Mouse (Mus musculus) CH12.LX (cell line): ENCODE data around the gene Mrps23. TPM values are rescaled to one million over a fixed set of nuclear protein-coding genes. Genes with fewer than 3 reads are reported as not detected.

Experiments
- DNase-seq: peaks from one replicate; pipeline ENCODE4 v3.0.0-alpha.2; 2013; ENCODE audit errors: extremely low read depth
- H3K27ac ChIP-seq: 2 replicates; pipeline ENCODE4 v1.5.1; 2012; ENCODE audit warnings: low read depth, mild to moderate bottlenecking, control low read depth, moderate library complexity; ENCODE audit not compliant: insufficient read depth
- H3K27me3 ChIP-seq: replicated peaks from 2 replicates; pipeline ENCODE3; 2012; ENCODE audit warnings: inconsistent platforms
- H3K36me3 ChIP-seq, 2 experiments: replicated peaks in 1 of 2; 2 replicates each; pipeline versions ENCODE3 to v1.6.1; 2012; ENCODE audit warnings: inconsistent platforms in 1 of 2, low read length in 1 of 2, mild to moderate bottlenecking in 1 of 2, mixed read lengths in 1 of 2, moderate library complexity in 1 of 2; ENCODE audit not compliant: control insufficient read depth in 1 of 2, insufficient read depth in 1 of 2
- H3K4me1 ChIP-seq, 2 experiments: 2 replicates each; pipeline ENCODE4 v1.6.1; 2012; ENCODE audit warnings: inconsistent platforms in 1 of 2, moderate library complexity in 1 of 2; ENCODE audit not compliant: insufficient read depth in 2 of 2, control insufficient read depth in 1 of 2
- H3K4me2 ChIP-seq: 2 replicates; pipeline ENCODE4 v1.6.1; 2012; ENCODE audit warnings: low read depth, mild to moderate bottlenecking, control low read depth; ENCODE audit not compliant: poor library complexity, insufficient read depth, severe bottlenecking
- H3K4me3 ChIP-seq, 3 experiments: fragments of 150-350 bp in 1 of 3; sonication (generic) in 1 of 3; replicated peaks in 1 of 3; 2 replicates each; pipeline versions ENCODE3 to v1.5.1; 2011 to 2012; ENCODE audit warnings: low read depth in 2 of 3, low read length in 2 of 3, mild to moderate bottlenecking in 2 of 3, moderate library complexity in 2 of 3, control low read depth in 1 of 3, improper control_type of control experiment in 1 of 3, inconsistent platforms in 1 of 3, mixed read lengths in 1 of 3; ENCODE audit not compliant: poor library complexity in 1 of 3
- H3K79me2 ChIP-seq: replicated peaks from 2 replicates; pipeline ENCODE4 v1.6.1; 2012; ENCODE audit warnings: mild to moderate bottlenecking, moderate library complexity; ENCODE audit not compliant: control insufficient read depth, poor library complexity, insufficient read depth, severe bottlenecking; ENCODE audit errors: extremely low read depth
- H3K9ac ChIP-seq: 2 replicates; pipeline ENCODE4 v1.6.1; 2012; ENCODE audit warnings: low read depth, mild to moderate bottlenecking, control low read depth, moderate library complexity; ENCODE audit not compliant: insufficient read depth
- H3K9me3 ChIP-seq: replicated peaks from 2 replicates; pipeline ENCODE3; 2012; ENCODE audit warnings: low read length, inconsistent platforms, mixed read lengths
- BHLHE40 ChIP-seq: IDR thresholded peaks from 2 replicates; pipeline ENCODE4 v1.6.1; 2011; ENCODE audit warnings: mild to moderate bottlenecking, low read depth, low read length, improper control_type of control experiment
- CHD1 ChIP-seq: IDR thresholded peaks from 2 replicates; pipeline ENCODE4 v1.6.1; 2012; ENCODE audit warnings: low read depth, low read length, improper control_type of control experiment, inconsistent platforms
- CHD2 ChIP-seq: IDR thresholded peaks from 2 replicates; pipeline ENCODE4 v1.6.1; 2011; ENCODE audit warnings: low read length, improper control_type of control experiment
- EP300 ChIP-seq: IDR thresholded peaks from 2 replicates; pipeline ENCODE4 v1.6.1; 2011; ENCODE audit warnings: low read length, improper control_type of control experiment
- HCFC1 ChIP-seq: IDR thresholded peaks from 2 replicates; pipeline ENCODE4 v1.6.1; 2012; ENCODE audit warnings: low read depth, mild to moderate bottlenecking, inconsistent platforms, low read length, improper control_type of control experiment
- IRF4 ChIP-seq: IDR thresholded peaks from 2 replicates; pipeline ENCODE4 v1.6.1; 2014; ENCODE audit warnings: low read depth, mild to moderate bottlenecking, inconsistent platforms, low read length, improper control_type of control experiment
- JUND ChIP-seq: conservative IDR thresholded peaks from 2 replicates; pipeline ENCODE4 v1.6.1; 2011; ENCODE audit warnings: low read depth, low read length, improper control_type of control experiment
- MAFK ChIP-seq: IDR thresholded peaks from 2 replicates; pipeline ENCODE4 v1.6.1; 2011; ENCODE audit warnings: low read length, improper control_type of control experiment; ENCODE audit not compliant: insufficient replicate concordance
- NRF1 ChIP-seq: IDR thresholded peaks from 2 replicates; pipeline ENCODE4 v1.6.1; 2014; ENCODE audit warnings: low read depth, mild to moderate bottlenecking, inconsistent platforms, low read length, improper control_type of control experiment, moderate library complexity
- RCOR1 ChIP-seq: conservative IDR thresholded peaks from 2 replicates; pipeline ENCODE4 v1.6.1; 2012; ENCODE audit warnings: low read depth, mild to moderate bottlenecking, inconsistent platforms, low read length, improper control_type of control experiment
- SIN3A ChIP-seq: IDR thresholded peaks from 2 replicates; pipeline ENCODE4 v1.6.1; 2012; ENCODE audit warnings: low read length, improper control_type of control experiment, inconsistent platforms
- TCF12 ChIP-seq: IDR thresholded peaks from 2 replicates; pipeline ENCODE4 v1.6.1; 2014; ENCODE audit warnings: low read depth, mild to moderate bottlenecking, inconsistent platforms, low read length, improper control_type of control experiment
- UBTF ChIP-seq: IDR thresholded peaks from 2 replicates; pipeline ENCODE4 v1.6.1; 2012; ENCODE audit warnings: low read depth, mild to moderate bottlenecking, inconsistent platforms, low read length, improper control_type of control experiment, moderate library complexity
- ZKSCAN1 ChIP-seq: IDR thresholded peaks from 2 replicates; pipeline ENCODE4 v1.6.1; 2012; ENCODE audit warnings: low read depth, inconsistent platforms, low read length, improper control_type of control experiment, borderline replicate concordance
- ZNF384 ChIP-seq: IDR thresholded peaks from 2 replicates; pipeline ENCODE4 v1.6.1; 2012; ENCODE audit warnings: low read depth, low read length, improper control_type of control experiment, inconsistent platforms
- dilution Hi-C: fragments of 300-500 bp; cut with MboI; formaldehyde crosslinking; loops from 2 replicates; pipeline ENCODE4 v1.14.3; 2020; ENCODE audit warnings: low sequenced_read_pairs; ENCODE audit not compliant: extremely low pct_unique_long_range_greater_than_20kb, extremely low pct_ligation_motif_present
- in situ Hi-C: fragments of 300-500 bp; cut with MboI; formaldehyde crosslinking; loops from 3 replicates; pipeline ENCODE4 v1.14.3; 2019; ENCODE audit warnings: low sequenced_read_pairs, low pct_ligation_motif_present, low pct_unique_long_range_greater_than_20kb, mixed read lengths
- polyA plus RNA-seq: library from polyadenylated mRNA; unstranded; fragments of >175 nt; gene quantifications from 2 replicates; pipeline ENCODE4 v1.2.1, GENCODE M21; 2012; ENCODE audit warnings: low read depth; ENCODE audit not compliant: insufficient read length
- total RNA-seq, 2 experiments: library from RNA; depleted of rRNA; stranded (reverse); fragments of 300-350 nt in 1 of 2; fragments of >200 nt in 1 of 2; gene quantifications; 2 replicates each; pipeline ENCODE4 v1.2.3; 2012 to 2014

Mrps23 gene
- total and polyA plus RNA-seq, 3 experiments, result 185 to 233 (median 227) TPM

- Histone ChIP-seq H3K79me2 (no peaks in the 10 kb centered on the region), H3K4me2 (no peak overlapping the region)
- DNase-seq, result no peak
- TF ChIP-seq TCF12 (no peak), CHD1 (no peak), UBTF (no peak), MAFK (no peak), NRF1 (no peak), SIN3A (no peak), CHD2 (no peak), JUND (no peak), BHLHE40 (no peak), ZKSCAN1 (no peak), IRF4 (no peak), EP300 (no peak), HCFC1 (no peak)
- TF ChIP-seq, all 38 proteins: peak for 0
- H3K9ac ChIP-seq, result no peak overlapping the region
- peaks cover 4 to 15% of the 10 kb centered on the region in 2 experiments for H3K4me1 ChIP-seq
- in situ Hi-C loops, result loop anchor here (10.0 kb wide), 1 partner anchor 571 kb away; no protein-coding TSS in a partner anchor
- peaks cover 13% of the 10 kb centered on the region for H3K27me3 ChIP-seq
- H3K36me3 ChIP-seq, result no peaks in the 10 kb centered on the region
- dilution Hi-C loops, result no loop called here
- no peak overlapping the region for H3K27ac ChIP-seq
- peaks cover 8% of the 10 kb centered on the region for H3K9me3 ChIP-seq
- H3K4me3 ChIP-seq, result no peak overlapping the region
These were observed 49.5 kb downstream of the Mrps23 start for GRCm38 (mm10) chr11:88253514-88254167.

- no peak for DNase-seq
- in situ Hi-C loops, result loop anchor here (10.0 kb wide), 1 partner anchor 567 kb away; no protein-coding TSS in a partner anchor
- no peak overlapping the region for H3K9ac ChIP-seq
- dilution Hi-C loops, result no loop called here
- H3K4me3 ChIP-seq, result no peak overlapping the region
- H3K36me3 ChIP-seq, result no peaks in the 10 kb centered on the region
- no peaks in the 10 kb centered on the region for H3K79me2 ChIP-seq
- peaks cover 3 to 8% of the 10 kb centered on the region in 2 experiments for H3K4me1 ChIP-seq
- no peak overlapping the region for H3K4me2 ChIP-seq
- peaks cover 23% of the 10 kb centered on the region for H3K9me3 ChIP-seq
- no peak overlapping the region for H3K27ac ChIP-seq
- H3K27me3 ChIP-seq, result peaks cover 23% of the 10 kb centered on the region
- TF ChIP-seq RCOR1, result no peak
- peak; percentile 39; the same call in 1 of the 2 replicates for TF ChIP-seq ZNF384
These were observed 53.5 kb downstream of the Mrps23 start for GRCm38 (mm10) chr11:88257700-88258099.
